In the genomic region with DNA sequence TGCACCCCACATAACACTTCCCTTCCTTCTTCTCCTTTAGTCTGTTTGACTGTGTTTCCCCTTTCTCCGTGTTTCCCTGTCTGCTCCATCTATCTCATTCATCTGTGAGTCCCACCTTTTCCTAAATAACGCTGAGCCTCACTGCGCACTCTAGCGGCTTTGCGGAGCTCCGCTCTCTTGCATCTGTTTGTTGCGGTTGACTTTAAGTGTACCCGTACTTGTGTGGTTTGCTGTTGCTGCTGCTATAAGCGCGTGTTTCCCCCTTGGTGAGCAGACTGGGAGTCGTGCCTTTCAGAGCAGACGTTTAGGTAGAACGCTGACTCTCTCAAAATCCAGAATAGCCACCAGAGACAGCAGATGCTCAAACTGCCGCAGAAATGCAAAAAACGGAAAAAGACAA, we compare ENCODE assay signal across 8 mouse cellular contexts. TPM values are rescaled to one million over a fixed set of nuclear protein-coding genes. Genes with fewer than 3 reads are reported as not detected.
DNase-seq lines count a peak whose midpoint lies in the region; ATAC-seq and TF ChIP-seq lines count a peak whose summit lies in the region.

No protein-coding gene starts in this region.

- H3K27ac ChIP-seq in heart, embryonic 13.5 days (replicated peaks), result no peak overlapping the region

- H3K4me3 ChIP-seq in heart, embryonic 13.5 days, result no peak overlapping the region
- no peak overlapping the region for H3K4me3 ChIP-seq in E14TG2a.4 (replicated peaks; ENCODE audit: low read length)

- WGBS in heart, embryonic 13.5 days, result 41% methylated on average over 15 of the region's 15 CpGs

- H3K9ac ChIP-seq in heart, embryonic 13.5 days, result no peak overlapping the region

- H3K36me3 ChIP-seq in heart, embryonic 13.5 days, result no peaks in the 10 kb centered on the region
- no peaks in the 10 kb centered on the region for H3K36me3 ChIP-seq in E14TG2a.4 (ENCODE audit: insufficient read depth, low read length)

- no peaks in the 10 kb centered on the region for H3K9me3 ChIP-seq in heart, embryonic 13.5 days
- no peaks in the 10 kb centered on the region for H3K9me3 ChIP-seq in E14TG2a.4 (ENCODE audit: low read length)

- no peaks in the 10 kb centered on the region for H3K27me3 ChIP-seq in heart, embryonic 13.5 days (replicated peaks)
- 0 out of 2 replicates have a peak, but pooled peaks cover 5% of the 10 kb centered on the region for H3K27me3 ChIP-seq in E14TG2a.4 (ENCODE audit: insufficient read depth, low read length)

- H3K4me2 ChIP-seq in heart, embryonic 13.5 days, result 0 out of 2 replicates have a peak overlapping the region, but pooled peaks have one; percentile 13

- DNase-seq in heart, adult 9 months (ENCODE audit: low spot score in 2 of 2), result no peak
- peak; percentile 45 for DNase-seq in embryo, embryonic 9.5 days (ENCODE audit: extremely low spot score)
- peak; percentile 19 to 56 for DNase-seq in kidney, postnatal 36 days
- DNase-seq in retina, postnatal 7 days (ENCODE audit: low read depth, low spot score), result peak; percentile 8
- no peak for DNase-seq in spleen, postnatal 14 days (ENCODE audit: low spot score in 2 of 2)
- no peak for DNase-seq in Muller cell, postnatal 12 days (ENCODE audit: inconsistent ontology term)

- peak; percentile 34 for TF ChIP-seq CTCF in E14TG2a.4 (conservative IDR thresholded peaks at IDR 0.05; ENCODE audit: low read length)

- H3K4me1 ChIP-seq in heart, embryonic 13.5 days, result peaks cover 22% of the 10 kb centered on the region
- H3K4me1 ChIP-seq in E14TG2a.4 (replicated peaks; ENCODE audit: low read depth, low read length), result peaks cover 5% of the 10 kb centered on the region

- no peak for ATAC-seq in heart, embryonic 13.5 days (ENCODE audit: extremely low read depth, insufficient number of reproducible peaks, low FRiP score, low TSS enrichment)

RNA-seq across cellular contexts. Expression of a gene that starts 51.3 kb away (rescaled TPM):
- polyA plus RNA-seq in heart, embryonic 13.5 days (2015; fragmentation: Nextera tagmentation; extraction: Ambion mirVana), result 0.19 and 0.52 TPM in 2 replicates

Comparison
In these comparisons a context has a peak if more than half of its experiments do, and no peak if none do; other contexts are left out.
1. DNase-seq: peak in embryo, embryonic 9.5 days (single experiment), kidney, postnatal 36 days (2 of 2) and retina, postnatal 7 days (single experiment); none in heart, adult 9 months (0 of 2), spleen, postnatal 14 days (0 of 2) and Muller cell, postnatal 12 days (single experiment).